Mouse (Mus musculus) kidney, postnatal 10 days (tissue): ENCODE results near the gene Cmtm1.
"Not testable (repeated sequence)": the region's sequence is repeated elsewhere in the genome, so short reads cannot be mapped to it uniquely, and the experiment has no call there.

Experiments
- DNase-seq: peaks from one replicate; pipeline ENCODE4 v3.0.0; 2021; ENCODE audit warnings: mixed read lengths

The Cmtm1 gene

GRCm38 (mm10) chr8:104309441-104310155 is at the start of gene Cmtm1, which contains the start of gene Gm45711:
Gene Cmtm1, minus strand, starts transcription at chr8:104310145.
Gene Gm45711, minus strand, starts transcription at chr8:104310081.
- DNase-seq: not testable (repeated sequence)

- DNase-seq: no peak
Observed at GRCm38 (mm10) chr8:104358637-104359036, 48.7 kb upstream of the Cmtm1 start.

GRCm38 (mm10) chr8:104354504-104354903 is 44.6 kb upstream of the Cmtm1 start:
- no peak for DNase-seq

GRCm38 (mm10) chr8:104353186-104353585 is 43.2 kb upstream of the Cmtm1 start:
- no peak for DNase-seq

GRCm38 (mm10) chr8:104350047-104350446 is 40.1 kb upstream of the Cmtm1 start:
- DNase-seq: no peak

GRCm38 (mm10) chr8:104348971-104349370 is 39.0 kb upstream of the Cmtm1 start:
- no peak for DNase-seq

- DNase-seq: no peak
Observed at GRCm38 (mm10) chr8:104346706-104347105, 36.8 kb upstream of the Cmtm1 start.

GRCm38 (mm10) chr8:104344622-104345021 is 34.7 kb upstream of the Cmtm1 start:
- DNase-seq: no peak

- peak; percentile 93 for DNase-seq
Observed at GRCm38 (mm10) chr8:104343957-104344356, 34.0 kb upstream of the Cmtm1 start.

- no peak for DNase-seq
Observed at GRCm38 (mm10) chr8:104342426-104342825, 32.5 kb upstream of the Cmtm1 start.

GRCm38 (mm10) chr8:104341678-104342077 is 31.7 kb upstream of the Cmtm1 start:
- no peak for DNase-seq

- DNase-seq: peak; percentile 90
Observed at GRCm38 (mm10) chr8:104341106-104341561, 31.2 kb upstream of the Cmtm1 start.

- peak; percentile 90 for DNase-seq
Observed at GRCm38 (mm10) chr8:104340233-104341105, 30.5 kb upstream of the Cmtm1 start.

- DNase-seq: no peak
Observed at GRCm38 (mm10) chr8:104339983-104340232, 30.0 kb upstream of the Cmtm1 start.

- DNase-seq: peak; percentile 52
Observed at GRCm38 (mm10) chr8:104339229-104339982, 29.5 kb upstream of the Cmtm1 start, which contains the start of gene Cmtm3. Gene Cmtm3, plus strand, starts transcription at chr8:104339410.

- no peak for DNase-seq
Observed at GRCm38 (mm10) chr8:104337890-104338289, 27.9 kb upstream of the Cmtm1 start.

GRCm38 (mm10) chr8:104336806-104337205 is 26.9 kb upstream of the Cmtm1 start:
- no peak for DNase-seq

GRCm38 (mm10) chr8:104334196-104334595 is 24.3 kb upstream of the Cmtm1 start:
- DNase-seq: peak; percentile 4

GRCm38 (mm10) chr8:104333786-104334185 is 23.8 kb upstream of the Cmtm1 start:
- DNase-seq: no peak

GRCm38 (mm10) chr8:104332665-104333631 is 23.0 kb upstream of the Cmtm1 start:
- no peak for DNase-seq

- DNase-seq: not testable (repeated sequence)
Observed at GRCm38 (mm10) chr8:104321930-104322329, 12.0 kb upstream of the Cmtm1 start, which contains the start of gene Cmtm2b. Gene Cmtm2b, plus strand, starts transcription at chr8:104322230.

- not testable (repeated sequence) for DNase-seq
Observed at GRCm38 (mm10) chr8:104321267-104321666, 11.3 kb upstream of the Cmtm1 start, which contains the start of gene Gm11020. Gene Gm11020, plus strand, starts transcription at chr8:104321567.
